Mouse (Mus musculus) spleen, embryonic (tissue): Measurements from ENCODE around the gene Klf17.
"Not testable (repeated sequence)": the region's sequence is repeated elsewhere in the genome, so short reads cannot be mapped to it uniquely, and the experiment has no call there.

Source experiments
- CTCF ChIA-PET: fragments of 350-600 bp; sonication (Branson Sonifier 250); formaldehyde crosslinking; loops from one replicate; lab custom pipeline; 2022; lab: Charles Lee

Klf17 gene

DNA sequence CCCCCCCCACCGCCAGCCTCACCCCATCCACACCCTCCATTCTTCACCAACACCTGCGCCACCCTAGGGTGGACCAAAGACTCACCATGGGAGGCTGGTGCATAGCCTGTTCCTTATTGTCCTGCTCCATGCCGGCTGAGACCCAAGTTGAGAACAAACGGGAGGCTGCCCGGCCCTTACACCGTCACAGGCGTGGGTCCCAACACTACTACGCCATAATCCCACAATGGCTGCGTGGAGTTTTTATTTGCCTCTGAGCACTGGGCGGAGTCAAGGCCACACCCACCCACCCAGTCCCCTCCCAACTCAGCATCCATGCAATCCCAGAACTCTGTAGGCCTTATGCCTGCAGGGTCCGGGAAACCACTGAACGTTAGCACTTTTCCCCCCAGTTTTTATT lies at the start of gene Klf17:
TSS of gene Klf17 (minus strand) at position 233 of the 400 bp plus-strand sequence.
- CTCF ChIA-PET: no interaction called here

GRCm38 (mm10) chr4:117814333-117814732 lies 48.9 kb upstream of the Klf17 start:
- CTCF ChIA-PET: no interaction called here

- CTCF ChIA-PET: no interaction called here
Measured at GRCm38 (mm10) chr4:117813591-117814192, 48.2 kb upstream of the Klf17 start.

- CTCF ChIA-PET: no interaction called here
Measured at GRCm38 (mm10) chr4:117810933-117811332, 45.5 kb upstream of the Klf17 start.

GRCm38 (mm10) chr4:117806992-117807391 lies 41.5 kb upstream of the Klf17 start:
- CTCF ChIA-PET: no interaction called here

- CTCF ChIA-PET: interaction anchor here (0.6 kb wide), 1 partner anchor 1898 kb away, joined by 3 read pairs; no protein-coding TSS in a partner anchor
Measured at GRCm38 (mm10) chr4:117799904-117800303, 34.5 kb upstream of the Klf17 start.

- CTCF ChIA-PET: no interaction called here
Measured at GRCm38 (mm10) chr4:117788308-117788707, 22.9 kb upstream of the Klf17 start.

GRCm38 (mm10) chr4:117786963-117787362 lies 21.5 kb upstream of the Klf17 start:
- CTCF ChIA-PET: no interaction called here

DNA sequence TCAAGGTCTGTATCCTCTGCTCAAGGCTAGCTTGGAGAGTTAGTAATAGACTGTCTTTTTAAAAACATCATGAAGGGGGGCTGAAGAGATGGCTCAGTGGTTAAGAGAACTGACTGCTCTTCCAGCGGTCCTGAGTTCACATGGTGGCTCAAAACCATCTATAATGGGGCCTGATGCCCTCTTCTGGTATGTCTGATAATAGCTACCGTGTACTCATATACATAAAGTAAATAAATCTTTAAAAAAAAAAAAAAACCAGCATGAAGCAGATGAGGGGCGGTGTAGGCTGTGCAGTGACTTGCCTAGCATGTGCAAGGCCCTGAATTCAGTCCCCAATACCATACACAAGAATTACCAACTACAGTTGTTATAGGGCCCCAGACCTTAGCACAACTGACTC lies 17.5 kb upstream of the Klf17 start:
- CTCF ChIA-PET: no interaction called here

DNA sequence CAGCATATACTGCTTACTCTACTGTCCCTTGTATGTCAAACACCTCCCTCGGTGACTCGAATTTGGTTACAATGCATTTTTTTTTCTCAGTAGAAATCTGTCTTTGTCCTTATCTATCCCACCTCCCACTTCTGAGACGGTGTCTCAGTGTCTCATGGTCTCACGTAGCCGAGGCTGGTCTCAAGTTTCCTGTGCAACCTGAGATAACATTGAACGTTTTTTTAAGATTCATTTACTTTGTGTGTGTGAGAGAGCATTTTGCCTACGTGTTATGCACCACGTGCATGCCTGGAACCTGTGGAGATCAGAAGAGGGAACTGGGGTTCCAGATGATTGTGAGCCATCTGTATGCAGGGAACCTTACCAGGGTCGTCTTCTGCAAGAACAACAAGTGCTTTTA lies 7.5 kb upstream of the Klf17 start:
- CTCF ChIA-PET: no interaction called here

GRCm38 (mm10) chr4:117770935-117771334 lies 5.5 kb upstream of the Klf17 start:
- CTCF ChIA-PET: no interaction called here

- CTCF ChIA-PET: no interaction called here
Measured at GRCm38 (mm10) chr4:117760151-117760550, 5.3 kb downstream of the Klf17 start.

- CTCF ChIA-PET: not testable (repeated sequence)
Measured at GRCm38 (mm10) chr4:117752469-117752868, 13.0 kb downstream of the Klf17 start.

DNA sequence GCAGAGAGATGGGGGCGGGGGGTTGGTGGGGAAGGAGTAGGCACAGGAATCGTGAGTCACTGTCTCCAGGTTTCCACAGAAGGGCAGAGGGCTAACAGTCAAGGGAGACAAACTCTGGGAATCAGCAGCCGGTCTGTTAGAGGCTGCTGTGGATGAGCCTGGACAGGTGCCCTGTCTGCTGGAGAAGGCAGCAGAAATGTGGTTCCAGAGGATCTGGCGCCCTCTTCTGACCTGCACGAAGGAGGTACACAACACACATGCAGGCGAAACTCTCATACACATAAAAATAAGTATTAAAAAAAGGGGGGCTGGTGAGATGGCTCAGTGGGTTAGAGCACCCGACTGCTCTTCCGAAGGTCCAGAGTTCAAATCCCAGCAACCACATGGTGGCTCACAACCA lies 27.9 kb downstream of the Klf17 start:
- CTCF ChIA-PET: no interaction called here

- CTCF ChIA-PET: no interaction called here
Measured at GRCm38 (mm10) chr4:117731926-117732325, 33.5 kb downstream of the Klf17 start.

- CTCF ChIA-PET: no interaction called here
Measured at GRCm38 (mm10) chr4:117724112-117724511, 41.3 kb downstream of the Klf17 start, which contains the start of gene Gm12845. Gm12845 (plus strand) TSS chr4:117724412.

- CTCF ChIA-PET: no interaction called here
Measured at GRCm38 (mm10) chr4:117713303-117714098, 51.9 kb downstream of the Klf17 start.

GRCm38 (mm10) chr4:117712314-117712713 lies 53.1 kb downstream of the Klf17 start:
- CTCF ChIA-PET: no interaction called here

DNA sequence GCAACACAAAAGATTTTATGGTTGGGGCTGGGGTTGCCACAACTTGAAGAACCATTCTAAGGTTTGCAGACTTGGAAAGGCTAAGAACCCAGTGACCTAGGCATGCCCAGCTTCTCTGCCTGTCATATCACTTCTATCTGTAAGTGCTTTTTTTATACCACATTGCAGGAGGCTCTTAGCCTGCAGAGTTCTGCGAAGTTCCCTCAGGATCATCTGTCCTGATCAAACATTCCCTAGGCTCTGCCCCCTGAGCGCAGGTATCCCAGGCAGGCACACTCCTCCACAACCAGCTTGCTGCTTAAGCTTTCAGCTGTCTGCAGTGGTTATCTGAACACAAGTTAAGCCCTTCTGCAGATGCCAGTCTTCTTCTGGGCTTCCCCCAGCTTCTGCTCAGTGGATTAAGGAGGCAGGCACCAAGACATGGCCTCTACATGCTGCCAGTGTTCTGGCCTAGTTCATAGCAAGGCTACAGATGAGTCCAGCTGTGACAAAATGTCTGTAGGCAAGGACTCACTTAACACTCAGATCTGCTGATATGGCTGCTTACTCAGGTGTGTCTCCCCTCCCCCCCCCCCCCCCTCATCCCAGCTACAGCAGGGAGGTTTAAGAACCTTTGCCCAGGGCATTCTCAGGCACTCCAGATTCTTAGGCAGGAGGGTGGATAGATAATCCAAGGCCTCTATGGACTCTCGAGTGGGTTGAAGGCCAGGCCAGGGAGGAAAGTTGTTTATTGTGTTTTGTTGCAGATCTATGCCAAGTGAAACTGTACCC lies 56.5 kb downstream of the Klf17 start:
- CTCF ChIA-PET: interaction anchor here (0.7 kb wide), 1 partner anchor 158 kb away, joined by 3 read pairs; no protein-coding TSS in a partner anchor
